Mouse (Mus musculus) limb, embryonic 12.5 days (tissue): Measurements from ENCODE around the gene Gm21760. TPM values are rescaled to one million over a fixed set of nuclear protein-coding genes. Genes with fewer than 3 reads are reported as not detected.
"Not testable (repeated sequence)": the region's sequence is repeated elsewhere in the genome, so short reads cannot be mapped to it uniquely, and the experiment has no call there.

ENCODE experiments used
- ATAC-seq: fragments of 200-750 bp; cut with Nextera tagmentation; 2 replicates; pipeline ENCODE4 v1.8.0; 2017; ENCODE audit warnings: low read depth, moderate TSS enrichment; ENCODE audit not compliant: insufficient number of reproducible peaks, insufficient read depth, low FRiP score, low TSS enrichment
- H3K27ac ChIP-seq: fragments of 300-500 bp; sonication (generic); 2 replicates; pipeline ENCODE4 v1.5.1; 2016; ENCODE audit warnings: mild to moderate bottlenecking, moderate library complexity
- H3K27me3 ChIP-seq: fragments of 300-500 bp; sonication (generic); 2 replicates; pipeline ENCODE4 v1.6.1; 2016; ENCODE audit warnings: mild to moderate bottlenecking, moderate library complexity
- H3K36me3 ChIP-seq: fragments of 300-500 bp; sonication (generic); 2 replicates; pipeline ENCODE4 v1.6.1; 2016; ENCODE audit warnings: mild to moderate bottlenecking, moderate library complexity
- H3K4me1 ChIP-seq: fragments of 300-500 bp; sonication (generic); replicated peaks from 2 replicates; pipeline ENCODE4 v1.6.1; 2016
- H3K4me2 ChIP-seq: fragments of 300-500 bp; sonication (generic); 2 replicates; pipeline ENCODE4 v1.6.1; 2016; ENCODE audit warnings: mild to moderate bottlenecking, moderate library complexity
- H3K4me3 ChIP-seq: fragments of 300-500 bp; sonication (generic); replicated peaks from 2 replicates; pipeline ENCODE4 v1.5.1; 2016; ENCODE audit warnings: mild to moderate bottlenecking
- H3K9ac ChIP-seq: fragments of 300-500 bp; sonication (generic); replicated peaks from 2 replicates; pipeline ENCODE4 v1.6.1; 2016; ENCODE audit warnings: mild to moderate bottlenecking, moderate library complexity
- H3K9me3 ChIP-seq: fragments of 300-500 bp; sonication (generic); 2 replicates; pipeline ENCODE4 v1.6.1; 2016; ENCODE audit warnings: mild to moderate bottlenecking, moderate library complexity
- WGBS: fragments of 180-500 bp; shearing (Covaris S2); methylation state at CpG from one replicate; pipeline ENCODE4 v1.1.7; 2016; 5-methylcytosine and 5-hydroxymethylcytosine counted together
- polyA plus RNA-seq: library from polyadenylated mRNA; unstranded; fragments of >200 nt; fragmentation: Nextera tagmentation; extraction: Ambion mirVana; gene quantifications from 2 replicates; pipeline ENCODE4 v1.2.1, GENCODE M21; 2016

The Gm21760 gene
- polyA plus RNA-seq = not detected in 2 replicates

DNA sequence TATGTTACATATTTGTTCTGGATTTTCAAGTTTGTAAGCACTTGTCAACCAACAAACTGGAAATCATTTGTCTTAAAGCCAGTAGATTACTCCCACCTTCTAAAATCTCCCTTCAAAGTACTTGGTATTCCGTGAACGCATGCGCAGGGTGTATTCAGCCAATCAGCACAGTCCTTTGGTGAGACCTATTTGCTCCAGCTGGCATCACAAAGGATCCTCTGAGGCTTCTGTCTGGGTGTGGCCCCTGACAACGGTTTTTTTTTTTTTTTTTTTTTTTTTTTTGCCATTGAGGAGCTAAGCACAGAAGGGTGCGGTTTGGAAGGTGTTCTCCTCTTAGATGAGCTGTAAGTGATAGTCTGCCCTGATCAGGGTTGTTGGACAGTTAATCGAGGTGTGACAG is at the start of gene Gm21760:
TSS of gene Gm21760 (plus strand) at position 301 of the 400 bp plus-strand sequence.
- H3K4me1 ChIP-seq, H3K27me3 ChIP-seq, H3K36me3 ChIP-seq, H3K4me2 ChIP-seq, H3K9me3 ChIP-seq, ATAC-seq, H3K27ac ChIP-seq, H3K4me3 ChIP-seq, H3K9ac ChIP-seq: not testable (repeated sequence)
- no CpG with 5 or more reads among the region's 6 CpGs for WGBS
